Mouse (Mus musculus) ES-Bruce4 (cell line): ENCODE results near the gene Gtse1.

Experiments used
- CTCF ChIP-seq: IDR thresholded peaks from one replicate; pipeline ENCODE4 v1.8.1; 2011; ENCODE audit warnings: low read depth, low read length
- EP300 ChIP-seq: IDR thresholded peaks from 2 replicates; pipeline ENCODE4 v1.6.1; 2011; ENCODE audit warnings: low read depth, low read length; ENCODE audit not compliant: insufficient read depth
- POLR2A ChIP-seq: IDR thresholded peaks from one replicate; pipeline ENCODE4 v1.8.1; 2011; ENCODE audit warnings: low read length; ENCODE audit not compliant: insufficient read depth

DNA sequence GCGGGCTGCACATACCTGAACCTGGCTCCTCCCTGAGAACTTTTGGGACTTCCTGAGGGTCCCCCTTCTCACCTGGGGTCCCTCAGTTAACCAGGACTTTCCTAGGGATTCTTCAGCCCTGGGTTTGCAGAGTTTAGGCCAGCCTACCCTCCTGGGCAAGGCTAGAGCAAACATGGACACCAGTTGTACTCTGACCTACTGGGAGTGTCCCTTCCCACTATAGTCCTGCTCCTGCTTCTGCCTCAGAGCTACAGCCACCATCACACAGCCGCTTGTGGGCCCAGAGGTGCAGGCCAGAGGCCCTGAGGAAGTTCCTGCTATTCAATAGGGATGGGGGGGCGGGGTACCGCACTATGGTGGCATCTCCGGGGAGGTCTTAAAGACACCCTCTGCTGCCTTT, 30.1 kb upstream of the Gtse1 start:
- TF ChIP-seq EP300 (no peak), POLR2A (no peak), CTCF (no peak)
